Mouse (Mus musculus) kidney, postnatal 10 days (tissue): ENCODE measurements at regions not wholly inside any gene's neighbourhood (a gene's known extent, or its start where the extent isn't known, plus 50 kb on each side); places are given as distances from the start of the nearest gene placed in this dataset.

Experiments
- DNase-seq: peaks from one replicate; pipeline ENCODE4 v3.0.0; 2021; ENCODE audit warnings: mixed read lengths

- no peak for DNase-seq
These were observed 50.3 kb upstream of the Cnih3 start for GRCm38 (mm10) chr1:181302151-181302550.
